Mouse (Mus musculus): ENCODE measurements around the gene Gstp1. TPM values are rescaled to one million over a fixed set of nuclear protein-coding genes. Genes with fewer than 3 reads are reported as not detected.
"Not testable (repeated sequence)": the region's sequence is repeated elsewhere in the genome, so short reads cannot be mapped to it uniquely, and the experiment has no call there.

The Gstp1 gene
- total and polyA plus RNA-seq, 3 experiments: 356 to 490 (median 371) TPM

DNA sequence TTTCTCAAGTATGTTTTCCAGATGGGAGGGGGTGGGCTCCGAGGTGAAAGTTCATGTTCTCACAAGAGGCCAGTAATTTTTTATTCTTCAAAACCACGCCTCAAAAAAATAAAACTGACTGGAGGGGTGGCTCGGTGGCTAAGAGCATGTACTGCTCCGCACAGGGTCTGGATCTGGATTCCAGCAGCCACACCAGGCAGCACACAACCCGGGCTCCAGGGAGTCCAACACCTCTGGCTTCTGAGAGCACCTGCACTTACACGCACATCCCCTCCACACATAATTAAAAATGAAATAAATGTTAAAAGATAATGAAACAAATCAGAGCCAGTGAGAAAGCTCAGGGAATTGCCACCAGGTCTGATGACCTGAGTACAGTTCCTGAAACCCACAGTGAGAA lies 28.5 kb upstream of the Gstp1 start:
- Histone ChIP-seq H3K27me3 (ENCODE audit: control insufficient read depth, insufficient read depth, low read length) (no peaks in the 10 kb centered on the region), H3K4me1 (ENCODE audit: control insufficient read depth, insufficient read depth, low read length) (no peaks in the 10 kb centered on the region; the same call in 1 of the 2 replicates), H3K9ac (ENCODE audit: low read depth, low read length) (no peak overlapping the region), H3K4me3 (no peak overlapping the region), H3K27ac (no peak overlapping the region), H3K36me3 (ENCODE audit: control insufficient read depth, insufficient read depth, low read length) (no peaks in the 10 kb centered on the region), H3K79me2 (replicated peaks; ENCODE audit: control insufficient read depth, insufficient read depth, low read length) (no peaks in the 10 kb centered on the region)
- TF ChIP-seq CTCF (IDR thresholded peaks at IDR 0.05): no peak
- no peak for TF ChIP-seq EP300 (IDR thresholded peaks at IDR 0.05; ENCODE audit: insufficient read depth, low read depth, low read length)
- no peak for DNase-seq
- 64% methylated on average over 6 of the region's 6 CpGs for WGBS
- intact Hi-C loops (cut with DNase I): no loop called here

- H3K27me3 ChIP-seq (ENCODE audit: control insufficient read depth, insufficient read depth, low read length); H3K36me3 ChIP-seq (ENCODE audit: control insufficient read depth, insufficient read depth, low read length); H3K9ac ChIP-seq (ENCODE audit: low read depth, low read length); H3K4me3 ChIP-seq; intact Hi-C loops (cut with DNase I); H3K79me2 ChIP-seq (replicated peaks; ENCODE audit: control insufficient read depth, insufficient read depth, low read length); H3K4me1 ChIP-seq (ENCODE audit: control insufficient read depth, insufficient read depth, low read length); H3K27ac ChIP-seq; DNase-seq: not testable (repeated sequence)
- WGBS: 0% methylated on average over 7 of the region's 11 CpGs
Measured at GRCm38 (mm10) chr19:4064501-4064900, 26.7 kb upstream of the Gstp1 start.

DNA sequence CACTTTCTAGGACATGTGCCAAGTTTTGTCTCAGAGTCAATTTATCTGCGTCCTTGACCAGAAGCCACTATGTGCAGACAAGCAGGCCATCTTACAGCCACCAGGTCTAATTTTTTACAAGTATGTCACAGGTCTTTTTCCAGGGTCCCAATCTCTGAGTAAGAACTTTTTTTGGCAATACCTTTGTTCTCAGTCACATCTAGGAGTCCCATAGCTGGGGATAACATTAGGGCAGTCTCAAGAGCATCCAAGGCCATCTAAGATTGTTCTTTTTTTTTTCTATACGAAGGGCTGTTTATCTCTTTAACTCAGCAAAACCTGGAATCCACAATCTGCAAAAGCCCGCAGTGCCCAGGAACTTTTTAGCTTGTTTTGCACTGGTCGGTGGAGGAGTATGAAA lies 25.6 kb upstream of the Gstp1 start:
- H3K27ac ChIP-seq; H3K9ac ChIP-seq (ENCODE audit: low read depth, low read length); H3K4me3 ChIP-seq; DNase-seq; H3K36me3 ChIP-seq (ENCODE audit: control insufficient read depth, insufficient read depth, low read length); H3K27me3 ChIP-seq (ENCODE audit: control insufficient read depth, insufficient read depth, low read length); H3K4me1 ChIP-seq (ENCODE audit: control insufficient read depth, insufficient read depth, low read length); H3K79me2 ChIP-seq (replicated peaks; ENCODE audit: control insufficient read depth, insufficient read depth, low read length); intact Hi-C loops (cut with DNase I): not testable (repeated sequence)
- WGBS: 35% methylated on average over 4 of the region's 4 CpGs

- intact Hi-C loops (cut with DNase I): no loop called here
- Histone ChIP-seq H3K4me3 (no peak overlapping the region), H3K79me2 (replicated peaks; ENCODE audit: control insufficient read depth, insufficient read depth, low read length) (no peaks in the 10 kb centered on the region), H3K4me1 (ENCODE audit: control insufficient read depth, insufficient read depth, low read length) (no peaks in the 10 kb centered on the region; the same call in 1 of the 2 replicates), H3K9ac (ENCODE audit: low read depth, low read length) (no peak overlapping the region), H3K27me3 (ENCODE audit: control insufficient read depth, insufficient read depth, low read length) (no peaks in the 10 kb centered on the region), H3K36me3 (ENCODE audit: control insufficient read depth, insufficient read depth, low read length) (no peaks in the 10 kb centered on the region), H3K27ac (no peak overlapping the region)
- no peak for DNase-seq
- WGBS: 84% methylated on average over 6 of the region's 6 CpGs
- TF ChIP-seq EP300 (IDR thresholded peaks at IDR 0.05; ENCODE audit: insufficient read depth, low read depth, low read length) (no peak), CTCF (IDR thresholded peaks at IDR 0.05) (no peak), POLR2A (IDR thresholded peaks at IDR 0.05; ENCODE audit: insufficient read depth, low read depth, low read length) (no peak)
Measured at GRCm38 (mm10) chr19:4060899-4061465, 23.2 kb upstream of the Gstp1 start.

DNA sequence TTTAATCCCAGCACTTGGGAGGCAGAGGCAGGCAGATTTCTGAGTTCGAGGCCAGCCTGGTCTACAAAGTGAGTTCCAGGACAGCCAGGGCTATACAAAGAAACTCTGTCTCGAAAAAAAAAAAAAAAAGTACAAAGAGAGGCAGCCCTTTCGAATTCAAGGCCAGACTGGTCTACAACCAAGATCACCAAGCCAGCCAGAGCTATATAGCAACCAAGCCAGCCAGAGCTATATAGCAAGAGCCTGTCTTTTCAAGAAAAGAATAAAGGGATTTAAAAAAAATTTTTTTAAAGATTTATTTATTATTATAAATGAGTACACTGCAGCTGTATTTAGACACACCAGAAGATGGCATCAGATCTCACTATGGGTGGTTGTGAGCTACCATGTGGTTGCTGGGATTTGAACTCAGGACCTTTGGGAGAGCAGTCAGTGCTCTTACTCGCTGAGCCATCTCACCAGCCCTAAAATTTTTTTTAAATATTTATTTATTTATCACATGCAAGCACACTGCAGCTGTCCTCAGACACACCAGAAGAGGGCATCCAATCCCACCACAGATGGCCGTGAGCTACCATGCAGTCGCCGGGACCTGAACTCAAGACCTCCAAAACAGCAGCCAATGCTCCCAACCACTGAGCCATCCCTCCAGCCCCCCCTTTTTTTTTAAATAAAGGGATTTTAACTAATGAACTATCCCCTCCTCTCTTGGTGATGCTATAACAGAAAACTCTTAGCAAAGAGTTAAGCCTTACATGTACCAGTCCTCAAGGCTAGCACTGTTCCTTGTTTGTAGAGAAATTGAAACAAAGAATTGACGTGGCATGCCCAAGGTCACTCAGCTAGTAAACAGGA lies 22.5 kb upstream of the Gstp1 start:
- DNase-seq; intact Hi-C loops (cut with DNase I); H3K36me3 ChIP-seq (ENCODE audit: control insufficient read depth, insufficient read depth, low read length); H3K4me3 ChIP-seq; H3K27ac ChIP-seq; H3K27me3 ChIP-seq (ENCODE audit: control insufficient read depth, insufficient read depth, low read length); H3K9ac ChIP-seq (ENCODE audit: low read depth, low read length); H3K79me2 ChIP-seq (replicated peaks; ENCODE audit: control insufficient read depth, insufficient read depth, low read length); H3K4me1 ChIP-seq (ENCODE audit: control insufficient read depth, insufficient read depth, low read length): not testable (repeated sequence)
- 90% methylated on average over 8 of the region's 8 CpGs for whole genome bisulfite sequencing

DNA sequence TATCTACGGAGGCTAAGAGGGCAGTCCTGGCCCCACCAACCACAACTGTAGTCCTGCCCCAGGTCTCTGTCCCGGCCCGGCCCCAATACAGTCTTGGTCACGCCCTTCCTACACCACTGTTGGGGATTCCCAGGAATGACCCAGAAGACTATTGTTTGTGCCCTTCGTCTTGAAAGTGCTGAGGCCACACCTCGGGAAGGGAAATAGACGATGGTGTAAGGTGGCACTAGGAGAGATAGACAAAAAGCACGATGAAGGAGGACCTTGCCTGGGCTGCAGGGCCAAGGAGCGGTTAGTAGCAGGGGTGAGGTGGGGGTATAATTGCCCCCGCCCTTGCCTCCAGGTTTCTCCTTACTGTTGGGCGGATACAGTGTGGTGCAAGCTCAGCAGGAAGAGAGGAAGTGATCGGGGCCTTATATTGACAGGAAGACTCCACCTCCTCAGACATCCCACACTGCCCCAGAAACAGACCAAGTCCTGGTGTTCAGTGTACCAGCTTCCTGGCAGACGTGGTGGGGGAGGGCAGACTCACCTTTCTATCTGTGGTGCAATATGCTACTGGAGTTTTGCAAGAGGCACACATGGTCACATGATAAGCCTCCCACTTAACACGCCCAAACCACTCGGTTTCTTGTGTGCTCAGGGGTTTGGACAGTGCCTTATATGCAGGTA lies 21.4 kb upstream of the Gstp1 start, which contains the start of gene Gstp3:
TSS of gene Gstp3 (minus strand) at position 501 of the 672 bp plus-strand sequence.
- no peak within 1 kb of the TSS for H3K27ac ChIP-seq
- no peaks in the 10 kb centered on the region for H3K36me3 ChIP-seq (ENCODE audit: control insufficient read depth, insufficient read depth, low read length)
- no peaks in the 10 kb centered on the region for H3K79me2 ChIP-seq (replicated peaks; ENCODE audit: control insufficient read depth, insufficient read depth, low read length)
- 59% methylated on average over 15 of the region's 15 CpGs for WGBS
- no peak within 1 kb of the TSS for H3K4me3 ChIP-seq
- no peak within 1 kb of the TSS for H3K9ac ChIP-seq (ENCODE audit: low read depth, low read length)
- intact Hi-C loops (cut with DNase I): no loop called here
- DNase-seq: no peak
- H3K27me3 ChIP-seq (ENCODE audit: control insufficient read depth, insufficient read depth, low read length): no peaks in the 10 kb centered on the region
- TF ChIP-seq POLR2A (IDR thresholded peaks at IDR 0.05; ENCODE audit: insufficient read depth, low read depth, low read length): no peak
- H3K4me1 ChIP-seq (ENCODE audit: control insufficient read depth, insufficient read depth, low read length): no peaks in the 10 kb centered on the region; the same call in 1 of the 2 replicates
